Mouse (Mus musculus) heart, embryonic 11.5 days (tissue): Measurements from ENCODE around the gene Oca2. TPM values are rescaled to one million over a fixed set of nuclear protein-coding genes. Genes with fewer than 3 reads are reported as not detected.
A peak's percentile ranks its signal among the peaks of the same experiment; 100 is the strongest.

Experiments used
- ATAC-seq: fragments of 200-750 bp; cut with Nextera tagmentation; replicated peaks from 2 replicates; pipeline ENCODE4 v1.8.0; 2017; ENCODE audit warnings: moderate library complexity; ENCODE audit not compliant: insufficient number of reproducible peaks, low FRiP score, low TSS enrichment
- H3K27ac ChIP-seq: fragments of 300-500 bp; sonication (generic); 2 replicates; pipeline ENCODE4 v1.5.1; 2014; ENCODE audit warnings: mild to moderate bottlenecking, low read depth, low read length
- H3K27me3 ChIP-seq: fragments of 300-500 bp; sonication (generic); 2 replicates; pipeline ENCODE4 v1.6.1; 2014; ENCODE audit warnings: mild to moderate bottlenecking, low read length, mixed read lengths; ENCODE audit not compliant: control insufficient read depth, insufficient read depth
- H3K36me3 ChIP-seq: fragments of 300-500 bp; sonication (generic); 2 replicates; pipeline ENCODE4 v1.6.1; 2014; ENCODE audit warnings: mild to moderate bottlenecking, low read length, moderate library complexity, mixed read lengths; ENCODE audit not compliant: control insufficient read depth, insufficient read depth
- H3K4me1 ChIP-seq: fragments of 300-500 bp; sonication (generic); 2 replicates; pipeline ENCODE4 v1.6.1; 2014; ENCODE audit warnings: low read length; ENCODE audit not compliant: control insufficient read depth, insufficient read depth
- H3K4me2 ChIP-seq: fragments of 300-500 bp; sonication (generic); 2 replicates; pipeline ENCODE4 v1.6.1; 2014; ENCODE audit warnings: mild to moderate bottlenecking, moderate library complexity
- H3K4me3 ChIP-seq: fragments of 300-500 bp; sonication (generic); 2 replicates; pipeline ENCODE4 v1.5.1; 2014; ENCODE audit warnings: low read depth, low read length
- H3K9ac ChIP-seq: fragments of 300-500 bp; sonication (generic); 2 replicates; pipeline ENCODE4 v1.6.1; 2014; ENCODE audit warnings: mild to moderate bottlenecking, low read depth, low read length, moderate library complexity
- H3K9me3 ChIP-seq: fragments of 300-500 bp; sonication (generic); replicated peaks from 2 replicates; pipeline ENCODE4 v1.6.1; 2016; ENCODE audit warnings: low read length; ENCODE audit not compliant: control insufficient read depth
- WGBS: fragments of 180-500 bp; shearing (Covaris S2); extraction: QIAGEN DNeasy Blood & Tissue Kit; methylation state at CpG from one replicate; pipeline ENCODE4 v1.1.7; 2014; ENCODE audit not compliant: insufficient replicate concordance; 5-methylcytosine and 5-hydroxymethylcytosine counted together
- polyA plus RNA-seq: library from polyadenylated mRNA; unstranded; fragments of >200 nt; fragmentation: Nextera tagmentation; extraction: Ambion mirVana; gene quantifications from 2 replicates; pipeline ENCODE4 v1.2.1, GENCODE M21; 2014

Oca2 gene
- polyA plus RNA-seq, 1 experiment from 2014 or later, result not detected

- no peak for ATAC-seq
- 19% methylated on average over 5 of the region's 5 CpGs for WGBS
- H3K4me3 ChIP-seq, result no peak overlapping the region
- H3K27ac ChIP-seq, result no peak overlapping the region
- no peak overlapping the region for H3K9ac ChIP-seq
- H3K4me2 ChIP-seq, result no peak overlapping the region
- no peaks in the 10 kb centered on the region for H3K4me1 ChIP-seq
- H3K9me3 ChIP-seq, result no peaks in the 10 kb centered on the region
- no peaks in the 10 kb centered on the region for H3K36me3 ChIP-seq
- no peaks in the 10 kb centered on the region for H3K27me3 ChIP-seq
These were observed 179.8 kb downstream of the Oca2 start for GRCm38 (mm10) chr7:56419253-56419844.

DNA sequence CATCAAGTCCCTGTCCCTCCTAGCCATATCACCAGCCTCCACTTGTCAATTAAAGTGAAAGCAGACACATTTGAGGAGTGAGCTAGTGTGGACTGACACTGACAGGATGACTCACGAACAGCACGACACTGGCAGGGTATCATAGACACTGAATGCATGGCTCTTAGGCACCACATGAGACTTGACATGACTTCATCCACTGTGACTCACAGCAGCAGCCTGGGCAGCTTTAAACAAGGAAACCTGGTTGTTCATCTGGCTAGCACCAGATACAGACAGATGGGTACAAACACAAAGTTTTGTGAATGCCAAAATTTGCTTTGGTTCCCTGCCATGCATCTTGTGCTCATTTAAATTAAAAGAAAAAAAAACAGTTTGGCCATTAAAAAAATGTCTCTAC, 182.4 kb downstream of the Oca2 start:
- Histone ChIP-seq H3K4me1 (no peaks in the 10 kb centered on the region), H3K27ac (no peak overlapping the region), H3K4me3 (no peak overlapping the region), H3K27me3 (no peaks in the 10 kb centered on the region), H3K9ac (no peak overlapping the region), H3K9me3 (no peaks in the 10 kb centered on the region), H3K36me3 (no peaks in the 10 kb centered on the region), H3K4me2 (no peak overlapping the region)
- 45% methylated on average over 2 of the region's 2 CpGs for WGBS
- ATAC-seq, result no peak

DNA sequence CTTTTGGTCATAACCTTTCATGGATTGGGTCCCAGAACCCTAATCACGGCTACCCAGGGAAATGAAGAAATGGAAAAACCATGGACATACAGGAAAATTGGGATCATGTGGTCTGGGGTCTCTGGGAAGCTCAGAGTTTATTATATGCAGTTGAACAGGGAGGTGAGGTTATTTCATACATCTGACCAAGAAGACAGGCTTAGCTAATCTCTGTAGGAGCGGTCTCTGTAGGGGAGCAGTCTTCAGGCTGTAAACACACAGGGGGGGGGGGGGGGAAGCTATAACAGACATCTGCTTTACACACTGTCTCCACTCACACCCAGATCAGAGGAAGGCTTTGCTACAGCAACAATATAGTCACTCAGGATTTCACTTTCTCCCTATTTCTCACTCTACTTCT, 184.0 kb downstream of the Oca2 start:
- H3K27me3 ChIP-seq, result no peaks in the 10 kb centered on the region
- no peaks in the 10 kb centered on the region for H3K4me1 ChIP-seq
- no peak overlapping the region for H3K4me3 ChIP-seq
- no peak overlapping the region for H3K4me2 ChIP-seq
- H3K36me3 ChIP-seq, result no peaks in the 10 kb centered on the region
- no peak overlapping the region for H3K27ac ChIP-seq
- ATAC-seq, result no peak
- WGBS, result 62% methylated on average over 2 of the region's 2 CpGs
- H3K9ac ChIP-seq, result no peak overlapping the region
- H3K9me3 ChIP-seq, result no peaks in the 10 kb centered on the region

DNA sequence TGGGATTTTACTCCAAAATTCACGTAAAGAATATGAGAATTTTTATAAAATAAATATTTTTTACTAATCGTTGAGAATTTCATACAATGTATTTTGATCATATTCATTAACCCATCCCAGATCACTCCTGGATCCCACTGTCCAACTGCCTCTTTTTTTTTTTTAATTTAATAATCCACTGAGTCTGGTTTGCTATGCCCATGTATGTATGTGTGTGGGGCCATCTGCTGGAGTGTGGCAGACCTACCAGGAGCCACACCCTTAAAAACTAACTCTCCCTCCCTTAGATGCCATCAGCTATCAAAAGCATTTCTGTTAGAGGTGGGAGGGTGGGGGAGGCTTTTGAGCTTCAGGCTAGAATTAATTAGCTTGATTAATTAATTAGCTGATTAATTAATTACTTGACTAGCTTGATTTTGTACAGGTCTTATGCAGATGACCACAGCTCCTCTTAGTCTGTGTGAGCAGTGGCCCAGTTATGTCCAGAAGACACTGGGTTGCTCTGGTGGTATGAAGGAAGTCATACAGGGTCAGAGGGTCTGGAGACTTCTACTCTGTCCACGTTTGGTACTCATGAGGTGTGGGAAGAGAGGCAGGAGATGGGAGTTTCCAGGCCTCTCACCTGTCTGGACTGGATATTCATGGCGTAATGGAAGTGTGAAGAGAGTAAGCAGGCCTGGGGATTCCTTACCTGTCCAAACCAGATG, 221.4 kb downstream of the Oca2 start:
- H3K36me3 ChIP-seq, result no peaks in the 10 kb centered on the region

DNA sequence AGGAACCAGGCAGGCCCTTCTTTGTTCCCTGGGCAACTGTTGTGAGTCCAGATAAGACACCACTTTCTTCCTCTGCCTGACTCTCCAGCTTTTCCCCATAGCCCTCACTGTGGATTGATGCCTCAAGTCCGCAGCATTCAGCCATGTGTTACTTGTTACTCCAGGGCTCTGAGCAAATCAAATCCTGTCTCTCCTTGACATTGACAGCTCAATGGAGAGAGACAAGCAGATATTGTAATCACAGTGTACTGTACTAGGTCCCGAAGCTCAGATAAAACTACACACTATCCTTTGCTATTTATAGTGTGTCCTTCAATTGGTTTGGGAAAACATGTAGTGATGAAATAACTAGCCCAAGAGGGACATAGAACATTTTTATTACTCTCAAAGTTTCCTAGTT, 258.7 kb downstream of the Oca2 start:
- Histone ChIP-seq H3K27me3 (no peaks in the 10 kb centered on the region), H3K36me3 (no peaks in the 10 kb centered on the region), H3K4me3 (no peak overlapping the region), H3K4me2 (no peak overlapping the region), H3K4me1 (no peaks in the 10 kb centered on the region), H3K9me3 (no peaks in the 10 kb centered on the region), H3K27ac (no peak overlapping the region), H3K9ac (no peak overlapping the region)
- 36% methylated on average over 2 of the region's 2 CpGs for WGBS
- 0 out of 2 replicates have a peak, but pooled peaks have one; percentile 49 for ATAC-seq

More for the DNA sequence above, 221.4 kb downstream of the Oca2 start:
- WGBS, result 64% methylated on average over 4 of the region's 4 CpGs
- H3K4me3 ChIP-seq, result no peak overlapping the region
- no peak overlapping the region for H3K9ac ChIP-seq
- no peak overlapping the region for H3K27ac ChIP-seq
- H3K4me2 ChIP-seq, result no peak overlapping the region
- no peaks in the 10 kb centered on the region for H3K4me1 ChIP-seq
- H3K27me3 ChIP-seq, result no peaks in the 10 kb centered on the region
- ATAC-seq, result no peak
- no peaks in the 10 kb centered on the region for H3K9me3 ChIP-seq

- ATAC-seq, result no peak
- no peaks in the 10 kb centered on the region for H3K36me3 ChIP-seq
- H3K27ac ChIP-seq, result no peak overlapping the region
- no peaks in the 10 kb centered on the region for H3K9me3 ChIP-seq
- no peak overlapping the region for H3K4me2 ChIP-seq
- H3K4me1 ChIP-seq, result no peaks in the 10 kb centered on the region
- no peak overlapping the region for H3K4me3 ChIP-seq
- H3K27me3 ChIP-seq, result no peaks in the 10 kb centered on the region
- no peak overlapping the region for H3K9ac ChIP-seq
- WGBS, result 76% methylated on average over 2 of the region's 2 CpGs
These were observed 259.8 kb downstream of the Oca2 start for GRCm38 (mm10) chr7:56499319-56499718.

- no peaks in the 10 kb centered on the region for H3K4me1 ChIP-seq
- ATAC-seq, result no peak
- no peaks in the 10 kb centered on the region for H3K36me3 ChIP-seq
- no peak overlapping the region for H3K27ac ChIP-seq
- H3K4me3 ChIP-seq, result no peak overlapping the region
- no peaks in the 10 kb centered on the region for H3K9me3 ChIP-seq
- 64% methylated on average over 1 of the region's 1 CpGs for WGBS
- no peak overlapping the region for H3K9ac ChIP-seq
- H3K27me3 ChIP-seq, result no peaks in the 10 kb centered on the region
- H3K4me2 ChIP-seq, result no peak overlapping the region
These were observed 260.2 kb downstream of the Oca2 start for GRCm38 (mm10) chr7:56499767-56500166.

DNA sequence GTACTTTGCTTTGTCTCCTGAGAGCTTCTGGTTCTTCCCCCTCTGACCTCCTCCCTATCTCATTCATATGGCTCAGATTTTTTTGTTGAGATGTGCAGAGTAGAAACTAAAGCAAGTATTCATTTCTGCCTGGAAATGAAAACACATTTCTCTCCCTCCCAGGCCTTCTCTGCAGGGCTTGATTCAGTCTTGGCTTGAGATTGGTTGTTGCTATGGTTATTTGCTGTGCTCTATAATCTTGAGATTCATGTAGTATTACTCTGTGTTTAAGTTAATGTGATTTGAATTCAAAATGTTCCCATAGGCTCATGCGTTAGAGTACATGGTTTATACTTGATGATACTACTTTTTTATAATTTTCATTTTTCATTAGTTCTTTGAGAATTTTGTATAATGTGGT, 260.9 kb downstream of the Oca2 start:
- no peaks in the 10 kb centered on the region for H3K36me3 ChIP-seq
- H3K4me2 ChIP-seq, result no peak overlapping the region
- H3K27ac ChIP-seq, result no peak overlapping the region
- H3K4me1 ChIP-seq, result no peaks in the 10 kb centered on the region
- 81% methylated on average over 1 of the region's 1 CpGs for WGBS
- H3K4me3 ChIP-seq, result no peak overlapping the region
- no peak for ATAC-seq
- H3K9me3 ChIP-seq, result no peaks in the 10 kb centered on the region
- no peaks in the 10 kb centered on the region for H3K27me3 ChIP-seq
- no peak overlapping the region for H3K9ac ChIP-seq

DNA sequence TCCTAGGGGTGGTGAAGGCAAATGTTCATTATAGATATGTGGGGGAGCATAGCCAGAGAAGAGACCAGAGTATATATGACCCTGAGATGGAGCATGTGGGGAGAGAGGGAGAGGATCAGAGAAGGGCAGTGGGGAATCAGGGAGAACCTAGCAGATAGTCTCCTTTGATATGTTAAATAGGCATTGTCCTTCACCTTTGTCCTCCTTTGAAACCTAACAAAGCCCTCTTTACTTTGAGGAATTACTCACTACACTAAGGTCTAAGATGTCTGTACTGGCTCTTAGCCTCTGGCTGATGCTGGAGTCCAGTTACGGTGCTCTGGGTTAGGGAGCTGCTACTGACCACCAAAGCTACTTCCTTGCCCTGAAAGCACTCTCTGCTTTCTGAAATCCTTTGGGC, 279.0 kb downstream of the Oca2 start:
- H3K27ac ChIP-seq, result no peak overlapping the region
- H3K4me3 ChIP-seq, result no peak overlapping the region
- H3K4me1 ChIP-seq, result no peaks in the 10 kb centered on the region
- no peaks in the 10 kb centered on the region for H3K27me3 ChIP-seq
- no peak overlapping the region for H3K4me2 ChIP-seq
- ATAC-seq, result no peak
- no peaks in the 10 kb centered on the region for H3K9me3 ChIP-seq
- H3K36me3 ChIP-seq, result no peaks in the 10 kb centered on the region
- H3K9ac ChIP-seq, result no peak overlapping the region
- WGBS, result 26% methylated on average over 1 of the region's 1 CpGs
